Mouse (Mus musculus) CH12.LX (cell line): ENCODE measurements at regions not wholly inside any gene's neighbourhood (a gene's known extent, or its start where the extent isn't known, plus 50 kb on each side); places are given as distances from the start of the nearest gene placed in this dataset.

ENCODE experiments used
- BHLHE40 ChIP-seq: IDR thresholded peaks from 2 replicates; pipeline ENCODE4 v1.6.1; 2011; ENCODE audit warnings: mild to moderate bottlenecking, low read depth, low read length, improper control_type of control experiment
- CHD2 ChIP-seq: IDR thresholded peaks from 2 replicates; pipeline ENCODE4 v1.6.1; 2011; ENCODE audit warnings: low read length, improper control_type of control experiment
- CTCF ChIP-seq, 2 experiments: IDR thresholded peaks in 1 of 2; conservative IDR thresholded peaks in 1 of 2; 2 replicates each; pipeline ENCODE4 v1.5.1; 2011 to 2012; ENCODE audit warnings: low read depth in 2 of 2, low read length in 2 of 2, improper control_type of control experiment in 1 of 2, inconsistent platforms in 1 of 2, mild to moderate bottlenecking in 1 of 2, moderate library complexity in 1 of 2
- EP300 ChIP-seq: IDR thresholded peaks from 2 replicates; pipeline ENCODE4 v1.6.1; 2011; ENCODE audit warnings: low read length, improper control_type of control experiment
- GABPA ChIP-seq: IDR thresholded peaks from 2 replicates; pipeline ENCODE4 v1.6.1; 2012; ENCODE audit warnings: low read depth, low read length, improper control_type of control experiment, inconsistent platforms; ENCODE audit not compliant: insufficient replicate concordance
- MAX ChIP-seq: IDR thresholded peaks from 2 replicates; pipeline ENCODE4 v1.6.1; 2011; ENCODE audit warnings: low read length, improper control_type of control experiment
- POLR2A ChIP-seq: IDR thresholded peaks from 2 replicates; pipeline ENCODE4 v1.6.1; 2011; ENCODE audit warnings: low read depth, mild to moderate bottlenecking, improper control_type of control experiment, low read length
- POLR2AphosphoS2 ChIP-seq: IDR thresholded peaks from 2 replicates; pipeline ENCODE4 v1.6.1; 2011; ENCODE audit warnings: low read depth, low read length, improper control_type of control experiment
- SIN3A ChIP-seq: IDR thresholded peaks from 2 replicates; pipeline ENCODE4 v1.6.1; 2012; ENCODE audit warnings: low read length, improper control_type of control experiment, inconsistent platforms
- UBTF ChIP-seq: IDR thresholded peaks from 2 replicates; pipeline ENCODE4 v1.6.1; 2012; ENCODE audit warnings: low read depth, mild to moderate bottlenecking, inconsistent platforms, low read length, improper control_type of control experiment, moderate library complexity
- ZC3H11A ChIP-seq: IDR thresholded peaks from 2 replicates; pipeline ENCODE4 v1.6.1; 2012; ENCODE audit warnings: low read depth, mild to moderate bottlenecking, inconsistent platforms, low read length, improper control_type of control experiment
- ZKSCAN1 ChIP-seq: IDR thresholded peaks from 2 replicates; pipeline ENCODE4 v1.6.1; 2012; ENCODE audit warnings: low read depth, inconsistent platforms, low read length, improper control_type of control experiment, borderline replicate concordance

GRCm38 (mm10) chr12:77860769-77861557, 333.1 kb upstream of the Gm6657 start:
- TF ChIP-seq POLR2A: no peak
- no peak for TF ChIP-seq CHD2
- TF ChIP-seq BHLHE40: no peak
- no peak for TF ChIP-seq GABPA
- TF ChIP-seq UBTF: no peak
- TF ChIP-seq SIN3A: no peak
- TF ChIP-seq POLR2AphosphoS2: no peak
- no peak for TF ChIP-seq ZC3H11A
- TF ChIP-seq CTCF (conservative IDR thresholded peaks at IDR 0.05 in 1 of 2, IDR thresholded peaks at IDR 0.05 in 1 of 2; ENCODE audit: low read depth in 2 of 2, low read length in 2 of 2): no peak
- TF ChIP-seq ZKSCAN1: no peak
- no peak for TF ChIP-seq EP300
- no peak for TF ChIP-seq MAX
